Mouse (Mus musculus): ENCODE measurements around the gene Naa40.

Gene Naa40

GRCm38 (mm10) chr19:7266421-7266831, 25.4 kb upstream of the Naa40 start:
- in situ Hi-C loops (cut with MboI, MseI): loop anchor here in 1 of 2 experiments (10.0 kb wide), 1 partner anchor 158 kb away; no protein-coding TSS in a partner anchor

GRCm38 (mm10) chr19:7265478-7266191, 24.7 kb upstream of the Naa40 start:
- in situ Hi-C loops (cut with MboI, MseI): loop anchor here in 1 of 2 experiments (10.0 kb wide), 1 partner anchor 159 kb away; no protein-coding TSS in a partner anchor

GRCm38 (mm10) chr19:7264766-7265331, 23.9 kb upstream of the Naa40 start:
- in situ Hi-C loops (cut with MboI, MseI): loop anchor here in 1 of 2 experiments (10.0 kb wide), 1 partner anchor 160 kb away; no protein-coding TSS in a partner anchor

- in situ Hi-C loops (cut with MboI, MseI): loop anchor here in 1 of 2 experiments (10.0 kb wide), 1 partner anchor 161 kb away; no protein-coding TSS in a partner anchor
These were observed 23.2 kb upstream of the Naa40 start for GRCm38 (mm10) chr19:7264088-7264765.

- in situ Hi-C loops (cut with MboI, MseI): loop anchor here in 1 of 2 experiments (10.0 kb wide), 1 partner anchor 162 kb away; no protein-coding TSS in a partner anchor
These were observed 21.6 kb upstream of the Naa40 start for GRCm38 (mm10) chr19:7262592-7262991.

GRCm38 (mm10) chr19:7261964-7262363, 21.0 kb upstream of the Naa40 start:
- in situ Hi-C loops (cut with MboI, MseI): loop anchor here in 1 of 2 experiments (10.0 kb wide), 1 partner anchor 163 kb away; no protein-coding TSS in a partner anchor

- in situ Hi-C loops (cut with MboI, MseI): loop anchor here in 1 of 2 experiments (10.0 kb wide), 1 partner anchor 163 kb away; no protein-coding TSS in a partner anchor
These were observed 20.5 kb upstream of the Naa40 start for GRCm38 (mm10) chr19:7261476-7261875.

- in situ Hi-C loops (cut with MboI, MseI): no loop called here
These were observed 16.9 kb upstream of the Naa40 start for GRCm38 (mm10) chr19:7257881-7258280.

GRCm38 (mm10) chr19:7246021-7246420, 5.0 kb upstream of the Naa40 start:
- in situ Hi-C loops (cut with MboI, MseI): no loop called here

- in situ Hi-C loops (cut with MboI, MseI): no loop called here
These were observed 692 bp downstream of the Naa40 start for GRCm38 (mm10) chr19:7240291-7240690.

- in situ Hi-C loops (cut with MboI, MseI): no loop called here
These were observed 1.4 kb downstream of the Naa40 start for GRCm38 (mm10) chr19:7239574-7239973.

GRCm38 (mm10) chr19:7236742-7237141, 4.2 kb downstream of the Naa40 start:
- in situ Hi-C loops (cut with MboI, MseI): no loop called here

GRCm38 (mm10) chr19:7236011-7236410, 5.0 kb downstream of the Naa40 start:
- in situ Hi-C loops (cut with MboI, MseI): no loop called here

- in situ Hi-C loops (cut with MboI, MseI): no loop called here
These were observed 5.5 kb downstream of the Naa40 start for GRCm38 (mm10) chr19:7235461-7235860.

GRCm38 (mm10) chr19:7234537-7235221, 6.3 kb downstream of the Naa40 start:
- in situ Hi-C loops (cut with MboI, MseI): no loop called here

GRCm38 (mm10) chr19:7226511-7226914, 14.5 kb downstream of the Naa40 start:
- in situ Hi-C loops (cut with MboI, MseI): no loop called here

- in situ Hi-C loops (cut with MboI, MseI): no loop called here
These were observed 15.8 kb downstream of the Naa40 start for GRCm38 (mm10) chr19:7225096-7225690.

GRCm38 (mm10) chr19:7224253-7224652, 16.7 kb downstream of the Naa40 start:
- in situ Hi-C loops (cut with MboI, MseI): no loop called here

- in situ Hi-C loops (cut with MboI, MseI): no loop called here
These were observed 17.5 kb downstream of the Naa40 start for GRCm38 (mm10) chr19:7223488-7223887.

GRCm38 (mm10) chr19:7222196-7222595, 18.8 kb downstream of the Naa40 start:
- in situ Hi-C loops (cut with MboI, MseI): no loop called here

GRCm38 (mm10) chr19:7218753-7219152, 22.2 kb downstream of the Naa40 start:
- in situ Hi-C loops (cut with MboI, MseI): no loop called here
